Mouse (Mus musculus): ENCODE results near the gene Hspa5. TPM values are rescaled to one million over a fixed set of nuclear protein-coding genes. Genes with fewer than 3 reads are reported as not detected.

The Hspa5 gene
- polyA plus RNA-seq (2017; shearing (Covaris generic)): 647 TPM

DNA sequence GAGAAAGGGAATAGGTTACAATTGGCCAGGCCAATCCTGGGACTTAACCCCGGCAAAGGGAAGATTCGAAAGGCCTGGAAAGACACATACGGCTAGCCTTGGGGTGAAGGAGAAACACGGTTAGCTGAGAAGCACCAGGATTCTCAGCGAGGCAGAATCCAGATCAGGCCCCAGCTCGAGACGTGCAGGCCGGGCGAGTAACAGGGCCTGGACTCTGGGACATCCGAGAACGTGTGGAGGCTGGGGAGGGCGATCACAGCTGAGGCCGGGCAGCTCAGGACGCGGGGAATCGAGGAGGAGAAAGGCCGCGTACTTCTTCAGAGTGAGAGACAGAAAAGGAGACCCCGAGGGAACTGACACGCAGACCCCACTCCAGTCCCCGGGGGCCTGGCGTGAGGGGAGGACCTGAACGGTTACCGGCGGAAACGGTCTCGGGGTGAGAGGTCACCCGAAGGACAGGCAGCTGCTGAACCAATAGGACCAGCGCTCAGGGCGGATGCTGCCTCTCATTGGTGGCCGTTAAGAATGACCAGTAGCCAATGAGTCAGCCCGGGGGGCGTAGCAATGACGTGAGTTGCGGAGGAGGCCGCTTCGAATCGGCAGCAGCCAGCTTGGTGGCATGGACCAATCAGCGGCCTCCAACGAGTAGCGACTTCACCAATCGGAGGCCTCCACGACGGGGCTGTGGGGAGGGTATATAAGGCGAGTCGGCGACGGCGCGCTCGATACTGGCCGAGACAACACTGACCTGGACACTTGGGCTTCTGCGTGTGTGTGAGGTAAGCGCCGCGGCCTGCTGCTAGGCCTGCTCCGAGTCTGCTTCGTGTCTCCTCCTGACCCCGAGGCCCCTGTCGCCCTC lies at the start of gene Hspa5:
Gene Hspa5, plus strand, starts transcription at position 603 of the 859 bp plus-strand sequence.

DNA sequence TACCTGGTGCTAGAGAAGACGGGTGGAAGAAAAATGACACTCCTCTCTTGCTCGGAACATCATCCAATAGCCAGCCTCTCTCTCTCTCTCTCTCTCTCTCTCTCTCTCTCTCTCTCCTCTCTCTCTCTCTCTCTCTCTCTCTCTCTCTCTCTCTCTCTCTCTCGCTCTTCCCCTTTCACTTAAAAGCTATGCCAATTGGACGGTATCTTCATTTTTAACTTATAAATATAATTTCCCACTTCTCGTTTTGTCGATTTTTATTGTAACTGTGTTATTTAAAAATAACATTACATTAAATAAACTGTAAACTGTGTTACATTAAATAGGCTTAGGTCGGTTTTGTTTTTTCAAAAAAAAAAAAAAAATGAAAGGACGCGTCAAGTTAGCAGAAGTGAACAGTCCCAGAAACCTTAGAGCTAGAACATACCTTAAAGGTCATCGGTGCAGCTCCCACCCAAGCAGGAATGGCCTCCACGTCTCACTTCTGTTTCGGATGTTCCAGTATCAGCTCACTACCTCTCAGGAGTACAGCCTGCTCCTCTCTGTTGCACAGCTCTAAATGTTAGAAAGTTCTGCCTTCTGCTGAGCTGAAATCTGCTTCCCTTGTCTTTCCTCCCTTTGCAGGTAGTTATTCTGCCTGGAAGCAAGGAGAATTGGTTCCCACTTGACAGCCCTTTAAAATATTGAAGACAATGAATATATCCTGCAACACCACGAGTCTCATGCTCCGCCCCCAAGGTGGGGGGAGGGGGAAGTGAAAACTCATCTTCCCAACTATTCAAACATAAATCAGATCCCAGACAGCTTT lies 17.0 kb upstream of the Hspa5 start, which contains the start of gene Gapvd1:
Gene Gapvd1, minus strand, starts transcription at position 682 of the 808 bp plus-strand sequence.

DNA sequence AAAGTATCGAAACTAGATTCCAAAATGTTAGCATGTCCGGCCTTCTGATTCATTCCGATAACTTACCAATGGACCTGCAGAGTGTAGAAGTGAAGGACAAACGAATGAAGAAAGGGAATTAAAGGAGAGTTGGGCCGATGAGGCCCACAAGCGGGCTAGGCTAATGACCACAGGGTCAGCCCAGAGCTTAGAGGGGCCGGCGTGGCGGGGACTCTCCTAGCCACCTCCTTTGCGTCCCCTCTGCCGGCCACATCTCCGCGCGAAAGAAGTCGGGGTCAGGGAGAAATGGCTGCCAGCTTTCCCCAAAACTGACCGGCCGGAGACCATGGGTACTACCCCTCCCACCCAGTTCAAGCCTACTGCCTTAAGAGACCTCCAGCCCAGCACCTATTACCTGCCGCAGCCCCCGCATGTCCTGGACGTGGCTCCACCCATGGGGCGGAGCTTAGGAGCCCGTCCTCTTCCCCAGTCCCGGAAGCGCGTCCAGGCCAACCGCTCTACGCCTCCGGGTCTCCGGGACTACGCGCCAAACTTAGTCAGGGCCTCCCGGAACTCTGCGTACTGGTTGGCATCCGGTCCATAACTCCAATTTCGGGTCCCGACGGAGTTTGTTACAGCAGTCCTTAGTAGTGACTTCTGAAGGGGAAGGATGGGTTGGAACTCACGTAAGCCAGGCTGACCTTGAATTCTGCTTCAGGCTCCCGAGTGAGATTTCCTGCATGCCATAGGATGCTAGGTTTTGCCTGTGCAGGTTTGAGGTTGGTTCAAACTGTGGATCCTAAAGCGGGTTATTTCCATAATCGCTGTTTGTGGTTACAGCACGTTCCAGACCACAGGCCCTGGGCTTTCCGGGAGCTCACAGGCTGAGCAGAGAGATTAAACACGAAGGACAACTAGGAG lies 27.8 kb downstream of the Hspa5 start, which contains the start of gene Rabepk:
Gene Rabepk, minus strand, starts transcription at position 556 of the 900 bp plus-strand sequence.

DNA sequence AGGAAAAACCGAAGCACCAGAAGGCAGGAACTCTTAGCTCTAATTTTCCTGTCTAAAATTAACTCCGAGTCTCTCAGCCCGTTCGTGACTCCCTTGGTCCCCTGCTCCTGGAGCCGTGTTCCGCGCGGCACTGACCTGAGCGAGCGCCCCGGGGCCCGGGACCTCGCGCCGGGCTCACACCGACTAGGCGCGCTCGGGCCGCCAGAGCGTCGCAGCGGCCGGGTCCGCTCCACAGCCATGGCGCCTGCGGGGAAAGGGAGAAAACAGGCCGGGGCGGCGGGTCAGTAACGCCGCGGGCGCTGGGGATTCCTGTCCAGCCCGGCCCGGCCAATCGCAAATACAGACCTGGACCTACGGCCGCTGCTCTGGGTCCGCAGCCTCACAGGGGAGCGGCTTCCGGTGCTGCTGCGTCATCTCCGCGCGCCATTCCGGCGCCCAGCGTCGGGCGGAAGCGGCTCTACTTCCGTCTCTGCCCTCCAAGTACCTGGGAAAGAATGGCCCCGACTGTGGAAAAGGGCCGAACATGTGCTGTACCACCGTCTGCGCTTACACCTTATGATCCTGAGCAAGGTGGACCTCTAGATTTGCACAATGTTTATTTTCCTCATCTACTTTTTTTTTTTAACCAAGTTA lies 54.2 kb downstream of the Hspa5 start, which contains the start of gene Fbxw2:
Gene Fbxw2, minus strand, starts transcription at position 485 of the 633 bp plus-strand sequence.

Other genes with a start within 250 kb of the Hspa5 start
- gene Gapvd1, start 16.7 kb upstream of the Hspa5 start, polyA plus RNA-seq (2017; shearing (Covaris generic)): 115 TPM
- gene Rabepk, start 27.9 kb downstream of the Hspa5 start, polyA plus RNA-seq (2017; shearing (Covaris generic)): 24.7 TPM
- gene Fbxw2, start 54.3 kb downstream of the Hspa5 start, polyA plus RNA-seq (2017; shearing (Covaris generic)): 178 TPM
- gene Gm34653, start 61.0 kb downstream of the Hspa5 start, polyA plus RNA-seq (2017; shearing (Covaris generic)): not detected
- gene Cutal, start 102.4 kb downstream of the Hspa5 start, polyA plus RNA-seq (2017; shearing (Covaris generic)): not detected
- 52.8 TPM for gene Psmd5, start 103.0 kb downstream of the Hspa5 start, polyA plus RNA-seq (2017; shearing (Covaris generic))
- 0.71 TPM for gene Phf19, start 142.1 kb downstream of the Hspa5 start, polyA plus RNA-seq (2017; shearing (Covaris generic))
- 374 TPM for gene Traf1, start 189.8 kb downstream of the Hspa5 start, polyA plus RNA-seq (2017; shearing (Covaris generic))

All from naive thymus-derived CD4-positive, alpha-beta T cell, adult 5 months (primary cell).